Mouse (Mus musculus) midbrain, embryonic 16.5 days (tissue): ENCODE data around the gene Gm4756. TPM values are rescaled to one million over a fixed set of nuclear protein-coding genes. Genes with fewer than 3 reads are reported as not detected.
A peak's percentile ranks its signal among the peaks of the same experiment; 100 is the strongest.

Experiments used
- ATAC-seq: fragments of 200-750 bp; cut with Nextera tagmentation; 2 replicates; pipeline ENCODE4 v1.8.0; 2017; ENCODE audit warnings: moderate TSS enrichment
- H3K27ac ChIP-seq: fragments of 300-500 bp; sonication (generic); 2 replicates; pipeline ENCODE4 v1.5.1; 2014; ENCODE audit warnings: mild to moderate bottlenecking, low read length, mixed read lengths
- H3K27me3 ChIP-seq: fragments of 300-500 bp; sonication (generic); 2 replicates; pipeline ENCODE4 v1.6.1; 2014; ENCODE audit warnings: low read depth, low read length, mixed read lengths; ENCODE audit not compliant: control insufficient read depth, insufficient read depth
- H3K36me3 ChIP-seq: fragments of 300-500 bp; sonication (generic); 2 replicates; pipeline ENCODE4 v1.6.1; 2014; ENCODE audit warnings: mild to moderate bottlenecking, low read length, moderate library complexity, mixed read lengths; ENCODE audit not compliant: control insufficient read depth, insufficient read depth
- H3K4me1 ChIP-seq: fragments of 300-500 bp; sonication (generic); 2 replicates; pipeline ENCODE4 v1.6.1; 2014; ENCODE audit warnings: mild to moderate bottlenecking, low read length, mixed read lengths; ENCODE audit not compliant: control insufficient read depth, insufficient read depth
- H3K4me2 ChIP-seq: fragments of 300-500 bp; sonication (generic); 2 replicates; pipeline ENCODE4 v1.6.1; 2014; ENCODE audit warnings: mild to moderate bottlenecking, low read length, mixed read lengths
- H3K4me3 ChIP-seq: fragments of 300-500 bp; sonication (generic); 2 replicates; pipeline ENCODE4 v1.5.1; 2014; ENCODE audit warnings: low read depth, mild to moderate bottlenecking, low read length, moderate library complexity, mixed read lengths
- H3K9ac ChIP-seq: fragments of 300-500 bp; sonication (generic); 2 replicates; pipeline ENCODE4 v1.6.1; 2014; ENCODE audit warnings: low read depth, low read length, mixed read lengths
- H3K9me3 ChIP-seq: fragments of 300-500 bp; sonication (generic); replicated peaks from 2 replicates; pipeline ENCODE4 v1.6.1; 2014; ENCODE audit warnings: mild to moderate bottlenecking, low read length, mixed read lengths; ENCODE audit not compliant: control insufficient read depth, poor library complexity, severe bottlenecking
- WGBS: fragments of 180-500 bp; shearing (Covaris S2); extraction: QIAGEN DNeasy Blood & Tissue Kit; methylation state at CpG from one replicate; pipeline ENCODE4 v1.1.7; 2014; 5-methylcytosine and 5-hydroxymethylcytosine counted together
- polyA plus RNA-seq: library from polyadenylated mRNA; unstranded; fragments of >200 nt; fragmentation: Nextera tagmentation; extraction: Ambion mirVana; gene quantifications from 2 replicates; pipeline ENCODE4 v1.2.1, GENCODE M21; 2015

The Gm4756 gene
- polyA plus RNA-seq, 1 experiment from 2014 or later: not detected

GRCm38 (mm10) chr12:72664020-72664734 lies 14.7 kb upstream of the Gm4756 start:
- Histone ChIP-seq H3K36me3 (no peaks in the 10 kb centered on the region), H3K9me3 (no peaks in the 10 kb centered on the region), H3K27me3 (no peaks in the 10 kb centered on the region), H3K4me2 (peak overlapping the region; percentile 81), H3K4me1 (peaks cover 11% of the 10 kb centered on the region), H3K9ac (peak overlapping the region; percentile 71), H3K27ac (peak overlapping the region; percentile 30), H3K4me3 (peak overlapping the region; percentile 56)
- 5% methylated on average over 28 of the region's 28 CpGs for WGBS
- peak; percentile 69 for ATAC-seq

GRCm38 (mm10) chr12:72655775-72656174 lies 6.3 kb upstream of the Gm4756 start:
- no peaks in the 10 kb centered on the region for H3K9me3 ChIP-seq

GRCm38 (mm10) chr12:72654698-72655097 lies 5.2 kb upstream of the Gm4756 start:
- peak; percentile 58; the same call in 1 of the 2 replicates for ATAC-seq
- Histone ChIP-seq H3K9me3 (no peaks in the 10 kb centered on the region), H3K36me3 (no peaks in the 10 kb centered on the region), H3K27me3 (no peaks in the 10 kb centered on the region), H3K4me3 (no peak overlapping the region), H3K4me2 (no peak overlapping the region), H3K9ac (no peak overlapping the region), H3K4me1 (no peaks in the 10 kb centered on the region), H3K27ac (no peak overlapping the region)
- 9% methylated on average over 4 of the region's 4 CpGs for WGBS

More at GRCm38 (mm10) chr12:72655775-72656174, 6.3 kb upstream of the Gm4756 start:
- H3K27ac ChIP-seq: no peak overlapping the region
- no peak for ATAC-seq
- H3K4me1 ChIP-seq: no peaks in the 10 kb centered on the region
- no peaks in the 10 kb centered on the region for H3K36me3 ChIP-seq
- no peak overlapping the region for H3K9ac ChIP-seq
- H3K4me2 ChIP-seq: no peak overlapping the region
- WGBS: 92% methylated on average over 16 of the region's 16 CpGs
- H3K27me3 ChIP-seq: no peaks in the 10 kb centered on the region
- no peak overlapping the region for H3K4me3 ChIP-seq

- WGBS: 95% methylated on average over 14 of the region's 14 CpGs
- H3K36me3 ChIP-seq: no peaks in the 10 kb centered on the region
- H3K27me3 ChIP-seq: no peaks in the 10 kb centered on the region
- H3K4me3 ChIP-seq: no peak overlapping the region
- 0 out of 2 replicates have a peak, but pooled peaks cover 1% of the 10 kb centered on the region for H3K9me3 ChIP-seq
- no peak for ATAC-seq
- H3K27ac ChIP-seq: no peak overlapping the region
- H3K9ac ChIP-seq: no peak overlapping the region
- no peaks in the 10 kb centered on the region for H3K4me1 ChIP-seq
- H3K4me2 ChIP-seq: no peak overlapping the region
These were observed 540 bp downstream of the Gm4756 start for GRCm38 (mm10) chr12:72648921-72649320.

GRCm38 (mm10) chr12:72638025-72638424 lies 11.4 kb downstream of the Gm4756 start:
- Histone ChIP-seq H3K27ac (no peak overlapping the region), H3K4me1 (no peaks in the 10 kb centered on the region), H3K36me3 (no peaks in the 10 kb centered on the region), H3K27me3 (no peaks in the 10 kb centered on the region), H3K4me3 (no peak overlapping the region), H3K9me3 (peaks cover 5% of the 10 kb centered on the region; the same call in 1 of the 2 replicates), H3K4me2 (no peak overlapping the region), H3K9ac (no peak overlapping the region)
- no peak for ATAC-seq
- WGBS: 89% methylated on average over 3 of the region's 3 CpGs

GRCm38 (mm10) chr12:72628751-72629150 lies 20.7 kb downstream of the Gm4756 start:
- no peaks in the 10 kb centered on the region for H3K36me3 ChIP-seq
- H3K27me3 ChIP-seq: no peaks in the 10 kb centered on the region
- WGBS: 95% methylated on average over 7 of the region's 7 CpGs
- no peak overlapping the region for H3K9ac ChIP-seq
- no peak for ATAC-seq
- no peak overlapping the region for H3K4me3 ChIP-seq
- H3K4me2 ChIP-seq: no peak overlapping the region
- no peaks in the 10 kb centered on the region; the same call in 1 of the 2 replicates for H3K9me3 ChIP-seq
- H3K4me1 ChIP-seq: no peaks in the 10 kb centered on the region
- no peak overlapping the region for H3K27ac ChIP-seq

- WGBS: 93% methylated on average over 5 of the region's 5 CpGs
- no peak overlapping the region for H3K4me3 ChIP-seq
- ATAC-seq: no peak
- H3K9ac ChIP-seq: no peak overlapping the region
- no peaks in the 10 kb centered on the region for H3K27me3 ChIP-seq
- no peaks in the 10 kb centered on the region for H3K36me3 ChIP-seq
- H3K9me3 ChIP-seq: no peaks in the 10 kb centered on the region
- H3K4me1 ChIP-seq: no peaks in the 10 kb centered on the region
- H3K27ac ChIP-seq: no peak overlapping the region
- no peak overlapping the region for H3K4me2 ChIP-seq
These were observed 26.5 kb downstream of the Gm4756 start for GRCm38 (mm10) chr12:72622853-72623496.

GRCm38 (mm10) chr12:72621441-72621840 lies 28.0 kb downstream of the Gm4756 start:
- WGBS: 91% methylated on average over 1 of the region's 1 CpGs
- Histone ChIP-seq H3K27me3 (no peaks in the 10 kb centered on the region), H3K4me3 (no peak overlapping the region), H3K9me3 (no peaks in the 10 kb centered on the region), H3K4me1 (no peaks in the 10 kb centered on the region), H3K36me3 (no peaks in the 10 kb centered on the region), H3K4me2 (no peak overlapping the region), H3K9ac (no peak overlapping the region), H3K27ac (no peak overlapping the region)
- ATAC-seq: no peak

- Histone ChIP-seq H3K9ac (no peak overlapping the region), H3K4me3 (no peak overlapping the region), H3K27me3 (no peaks in the 10 kb centered on the region), H3K9me3 (no peaks in the 10 kb centered on the region), H3K27ac (no peak overlapping the region), H3K36me3 (no peaks in the 10 kb centered on the region), H3K4me2 (no peak overlapping the region), H3K4me1 (no peaks in the 10 kb centered on the region)
- no peak for ATAC-seq
- 94% methylated on average over 7 of the region's 7 CpGs for WGBS
These were observed 28.6 kb downstream of the Gm4756 start for GRCm38 (mm10) chr12:72620856-72621255.
